Mouse (Mus musculus): ENCODE results near the gene Pik3r2. TPM values are rescaled to one million over a fixed set of nuclear protein-coding genes. Genes with fewer than 3 reads are reported as not detected.

Gene Pik3r2
- polyA plus RNA-seq, 1 experiment from 2014 or later = 21.5 TPM

DNA sequence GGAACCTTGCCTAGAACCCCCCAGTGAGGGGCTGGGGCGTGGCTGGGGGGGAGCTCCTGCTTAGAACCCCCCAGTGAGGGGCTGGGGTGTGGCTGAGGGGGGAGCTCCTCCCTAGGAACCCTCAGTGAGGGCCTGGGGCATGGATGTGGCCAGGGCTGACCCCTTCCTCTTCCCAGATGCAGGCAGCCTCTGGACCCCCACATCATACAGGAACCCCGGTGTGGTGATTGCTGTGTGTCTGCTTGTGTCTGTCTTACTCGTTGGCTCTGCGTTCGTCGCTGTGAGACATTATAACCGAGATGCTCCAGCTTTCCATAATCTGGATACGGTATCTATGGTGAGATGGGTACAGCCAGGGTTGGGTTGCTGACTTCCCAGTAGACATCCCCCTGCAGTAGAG lies 54.9 kb downstream of the Pik3r2 start:
- H3K36me3 ChIP-seq (ENCODE audit: control insufficient read depth, insufficient read depth, low read length) = no peaks in the 10 kb centered on the region
- H3K9me3 ChIP-seq (replicated peaks; ENCODE audit: control insufficient read depth, low read length) = no peaks in the 10 kb centered on the region
- H3K4me1 ChIP-seq (ENCODE audit: control insufficient read depth, insufficient read depth, low read length) = no peaks in the 10 kb centered on the region
- ATAC-seq (replicated peaks; ENCODE audit: insufficient number of reproducible peaks, low FRiP score, low TSS enrichment) = no peak
- H3K4me3 ChIP-seq (ENCODE audit: low read depth, low read length) = no peak overlapping the region
- 84% methylated on average over 8 of the region's 8 CpGs for WGBS (ENCODE audit: insufficient replicate concordance)
- peaks cover 22% of the 10 kb centered on the region for H3K27me3 ChIP-seq (ENCODE audit: control insufficient read depth, insufficient read depth, low read length)
- no peak overlapping the region for H3K9ac ChIP-seq (ENCODE audit: low read depth, low read length)
- H3K4me2 ChIP-seq = no peak overlapping the region
- H3K27ac ChIP-seq (ENCODE audit: low read depth, low read length) = no peak overlapping the region

DNA sequence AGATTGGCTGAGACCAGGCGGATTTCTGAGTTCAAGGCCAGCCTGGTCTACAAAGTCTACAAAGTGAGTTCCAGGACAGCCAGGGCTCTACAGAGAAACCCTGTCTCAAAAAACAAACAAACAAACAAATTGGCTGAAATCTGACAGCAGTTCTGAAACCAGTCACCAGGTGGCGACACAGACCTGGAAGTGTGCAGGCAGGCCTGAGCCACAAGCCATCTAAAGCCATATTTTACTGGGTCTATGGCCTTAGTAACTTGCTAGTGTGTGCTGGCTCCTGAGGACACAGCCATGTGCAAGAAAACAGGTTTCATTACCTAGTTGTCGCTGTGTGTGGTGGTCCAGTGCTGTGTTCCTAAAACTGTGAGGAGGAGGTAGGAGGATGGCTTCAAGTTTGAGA lies 55.8 kb downstream of the Pik3r2 start:
- H3K27me3 ChIP-seq (ENCODE audit: control insufficient read depth, insufficient read depth, low read length) = peaks cover 24% of the 10 kb centered on the region
- no peaks in the 10 kb centered on the region for H3K9me3 ChIP-seq (replicated peaks; ENCODE audit: control insufficient read depth, low read length)
- no peak overlapping the region for H3K9ac ChIP-seq (ENCODE audit: low read depth, low read length)
- H3K4me3 ChIP-seq (ENCODE audit: low read depth, low read length) = no peak overlapping the region
- no peak overlapping the region for H3K27ac ChIP-seq (ENCODE audit: low read depth, low read length)
- no peak for ATAC-seq (replicated peaks; ENCODE audit: insufficient number of reproducible peaks, low FRiP score, low TSS enrichment)
- 5% methylated on average over 3 of the region's 3 CpGs for WGBS (ENCODE audit: insufficient replicate concordance)
- no peaks in the 10 kb centered on the region for H3K36me3 ChIP-seq (ENCODE audit: control insufficient read depth, insufficient read depth, low read length)
- no peaks in the 10 kb centered on the region for H3K4me1 ChIP-seq (ENCODE audit: control insufficient read depth, insufficient read depth, low read length)
- no peak overlapping the region for H3K4me2 ChIP-seq

DNA sequence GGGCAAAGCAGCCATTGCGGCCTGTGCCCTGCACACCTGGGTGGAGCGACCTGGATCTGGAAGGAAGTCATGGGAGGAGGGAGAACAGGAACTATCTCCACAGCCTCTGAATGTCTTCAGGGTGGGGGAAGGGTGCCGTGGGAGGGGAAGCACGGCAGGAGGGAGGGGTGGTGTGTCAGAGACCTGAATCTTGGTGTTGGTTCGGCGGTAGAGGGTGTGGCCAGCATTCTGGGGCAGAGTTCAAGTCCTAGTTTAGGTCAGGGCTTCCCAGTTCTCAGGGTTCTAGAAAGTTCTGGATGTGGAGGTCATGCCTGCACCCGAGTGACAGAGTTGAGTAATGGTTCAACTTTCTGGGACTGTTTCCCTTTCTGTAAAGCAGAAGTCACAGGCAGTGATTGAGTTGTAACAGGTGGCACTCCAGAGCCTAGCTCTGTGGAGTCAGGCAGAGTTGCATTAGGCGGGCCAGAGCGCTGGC lies 56.7 kb downstream of the Pik3r2 start:
- no peak overlapping the region for H3K27ac ChIP-seq (ENCODE audit: low read depth, low read length)
- H3K4me2 ChIP-seq = no peak overlapping the region
- ATAC-seq (replicated peaks; ENCODE audit: insufficient number of reproducible peaks, low FRiP score, low TSS enrichment) = no peak
- no peak overlapping the region for H3K4me3 ChIP-seq (ENCODE audit: low read depth, low read length)
- 50% methylated on average over 9 of the region's 9 CpGs for WGBS (ENCODE audit: insufficient replicate concordance)
- H3K36me3 ChIP-seq (ENCODE audit: control insufficient read depth, insufficient read depth, low read length) = no peaks in the 10 kb centered on the region
- H3K9ac ChIP-seq (ENCODE audit: low read depth, low read length) = no peak overlapping the region
- no peaks in the 10 kb centered on the region for H3K4me1 ChIP-seq (ENCODE audit: control insufficient read depth, insufficient read depth, low read length)
- H3K9me3 ChIP-seq (replicated peaks; ENCODE audit: control insufficient read depth, low read length) = no peaks in the 10 kb centered on the region
- H3K27me3 ChIP-seq (ENCODE audit: control insufficient read depth, insufficient read depth, low read length) = peaks cover 20% of the 10 kb centered on the region

DNA sequence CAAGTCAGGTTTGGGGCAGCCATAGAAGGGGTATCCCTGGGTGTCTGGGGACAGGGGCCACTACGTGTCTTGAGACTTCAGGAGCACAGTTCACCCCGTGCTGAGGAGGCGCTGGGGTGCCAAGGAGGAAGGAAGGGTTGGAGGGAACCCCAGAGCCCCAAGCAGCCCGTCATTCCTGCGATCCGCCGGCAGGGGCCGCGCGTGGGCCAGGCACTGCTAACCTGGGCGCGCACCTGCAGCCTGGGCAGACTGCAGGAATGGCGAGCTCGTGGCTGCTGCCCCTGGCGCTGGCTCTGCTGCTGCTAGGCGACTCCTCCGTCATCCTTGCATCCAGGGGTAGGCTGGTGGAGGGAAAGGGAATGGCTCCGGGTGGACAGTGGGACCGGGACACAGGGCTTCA lies 58.2 kb downstream of the Pik3r2 start, which contains the start of gene Gm3336:
Gene Gm3336, plus strand, starts transcription at position 247 of the 400 bp plus-strand sequence.
- Histone ChIP-seq H3K4me1 (ENCODE audit: control insufficient read depth, insufficient read depth, low read length) (no peaks in the 10 kb centered on the region), H3K27me3 (ENCODE audit: control insufficient read depth, insufficient read depth, low read length) (peaks cover 20% of the 10 kb centered on the region), H3K4me2 (no peak within 1 kb of the TSS), H3K27ac (ENCODE audit: low read depth, low read length) (no peak within 1 kb of the TSS), H3K9ac (ENCODE audit: low read depth, low read length) (no peak within 1 kb of the TSS), H3K4me3 (ENCODE audit: low read depth, low read length) (no peak within 1 kb of the TSS), H3K9me3 (replicated peaks; ENCODE audit: control insufficient read depth, low read length) (no peaks in the 10 kb centered on the region), H3K36me3 (ENCODE audit: control insufficient read depth, insufficient read depth, low read length) (no peaks in the 10 kb centered on the region)
- WGBS (ENCODE audit: insufficient replicate concordance) = 4% methylated on average over 19 of the region's 19 CpGs
- ATAC-seq (replicated peaks; ENCODE audit: insufficient number of reproducible peaks, low FRiP score, low TSS enrichment) = no peak

Small RNA genes lying within 50 kb of the gene (microRNA-seq; reads per million reads assigned to microRNA genes)
- gene Mir7240 (ENCODE audit: borderline number of aligned reads) = 1.2 reads per million, percentile 16 among the genes with 10 or more reads in this experiment

Other genes with a start within 250 kb of the Pik3r2 start
- 202 and 212 TPM in 2 replicates for gene Fkbp8, start 249.0 kb downstream of the Pik3r2 start, polyA plus RNA-seq (2014; fragmentation: Nextera tagmentation; extraction: Ambion mirVana)
- gene Kxd1, start 248.8 kb downstream of the Pik3r2 start, polyA plus RNA-seq (2014; fragmentation: Nextera tagmentation; extraction: Ambion mirVana) = 67.3 and 68.1 TPM in 2 replicates
- 14.1 and 14.7 TPM in 2 replicates for gene Ell, start 237.3 kb downstream of the Pik3r2 start, polyA plus RNA-seq (2014; fragmentation: Nextera tagmentation; extraction: Ambion mirVana)
- 86.0 and 95.3 TPM in 2 replicates for gene Isyna1, start 182.3 kb downstream of the Pik3r2 start, polyA plus RNA-seq (2014; fragmentation: Nextera tagmentation; extraction: Ambion mirVana)
- gene Ssbp4, start 167.8 kb downstream of the Pik3r2 start, polyA plus RNA-seq (2014; fragmentation: Nextera tagmentation; extraction: Ambion mirVana) = 72.5 and 78.9 TPM in 2 replicates
- gene Lrrc25, start 160.6 kb downstream of the Pik3r2 start, polyA plus RNA-seq (2014; fragmentation: Nextera tagmentation; extraction: Ambion mirVana) = 0.19 and 0.59 TPM in 2 replicates
- 0.26 and 0.37 TPM in 2 replicates for gene Gdf15, start 144.3 kb downstream of the Pik3r2 start, polyA plus RNA-seq (2014; fragmentation: Nextera tagmentation; extraction: Ambion mirVana)
- gene Pgpep1, start 116.3 kb downstream of the Pik3r2 start, polyA plus RNA-seq (2014; fragmentation: Nextera tagmentation; extraction: Ambion mirVana) = 38.9 and 41.6 TPM in 2 replicates
- 296 and 308 TPM in 2 replicates for gene Lsm4, start 103.5 kb downstream of the Pik3r2 start, polyA plus RNA-seq (2014; fragmentation: Nextera tagmentation; extraction: Ambion mirVana)
- gene Jund, start 77.8 kb downstream of the Pik3r2 start, polyA plus RNA-seq (2014; fragmentation: Nextera tagmentation; extraction: Ambion mirVana) = 97.8 and 102 TPM in 2 replicates
- not detected in 2 replicates for gene Iqcn, start 73.3 kb downstream of the Pik3r2 start, polyA plus RNA-seq (2014; fragmentation: Nextera tagmentation; extraction: Ambion mirVana)
- not detected in 2 replicates for gene Gm3336, start 58.2 kb downstream of the Pik3r2 start, polyA plus RNA-seq (2014; fragmentation: Nextera tagmentation; extraction: Ambion mirVana)
- not detected in 2 replicates for gene Pde4c, start 53.0 kb downstream of the Pik3r2 start, polyA plus RNA-seq (2014; fragmentation: Nextera tagmentation; extraction: Ambion mirVana)
- 16.2 and 21.3 TPM in 2 replicates for gene Rab3a, start 22.0 kb downstream of the Pik3r2 start, polyA plus RNA-seq (2014; fragmentation: Nextera tagmentation; extraction: Ambion mirVana)
- 42.5 and 42.6 TPM in 2 replicates for gene Mpv17l2, start 15.8 kb downstream of the Pik3r2 start, polyA plus RNA-seq (2014; fragmentation: Nextera tagmentation; extraction: Ambion mirVana)
- 7.8 and 8.5 TPM in 2 replicates for gene Mast3, start 28.3 kb upstream of the Pik3r2 start, polyA plus RNA-seq (2014; fragmentation: Nextera tagmentation; extraction: Ambion mirVana)
- gene Il12rb1, start 31.7 kb upstream of the Pik3r2 start, polyA plus RNA-seq (2014; fragmentation: Nextera tagmentation; extraction: Ambion mirVana) = 0.07 TPM in 1 of 2 replicates, not detected in the other
- gene Arrdc2, start 63.0 kb upstream of the Pik3r2 start, polyA plus RNA-seq (2014; fragmentation: Nextera tagmentation; extraction: Ambion mirVana) = 2.4 and 3.2 TPM in 2 replicates
- gene Kcnn1, start 86.5 kb upstream of the Pik3r2 start, polyA plus RNA-seq (2014; fragmentation: Nextera tagmentation; extraction: Ambion mirVana) = 0.55 and 1.1 TPM in 2 replicates
- 102 and 109 TPM in 2 replicates for gene Ccdc124, start 97.2 kb upstream of the Pik3r2 start, polyA plus RNA-seq (2014; fragmentation: Nextera tagmentation; extraction: Ambion mirVana)
- 0.06 TPM in 1 of 2 replicates, not detected in the other for gene Slc5a5, start 116.0 kb upstream of the Pik3r2 start, polyA plus RNA-seq (2014; fragmentation: Nextera tagmentation; extraction: Ambion mirVana)
- gene Rpl18a, start 120.7 kb upstream of the Pik3r2 start, polyA plus RNA-seq (2014; fragmentation: Nextera tagmentation; extraction: Ambion mirVana) = 2,782 and 3,146 TPM in 2 replicates
- 26.0 and 31.1 TPM in 2 replicates for gene Map1s, start 129.2 kb upstream of the Pik3r2 start, polyA plus RNA-seq (2014; fragmentation: Nextera tagmentation; extraction: Ambion mirVana)